Mouse (Mus musculus) liver, embryonic 14.5 days (tissue): Measurements from ENCODE around the gene Cd8b1.

Experiments used
- CTCF ChIP-seq: IDR thresholded peaks from 2 replicates; pipeline ENCODE4 v1.5.1; 2016; ENCODE audit warnings: antibody characterized with exemption, low read depth, control low read depth
- EP300 ChIP-seq: IDR thresholded peaks from 2 replicates; pipeline ENCODE4 v1.6.1; 2016; ENCODE audit warnings: antibody characterized with exemption, low read depth

- no peak for TF ChIP-seq CTCF
- no peak for TF ChIP-seq EP300
These were observed 49.6 kb downstream of the Cd8b1 start for GRCm38 (mm10) chr6:71372041-71372720.
